Mouse (Mus musculus): ENCODE results near the gene Zbtb7a. TPM values are rescaled to one million over a fixed set of nuclear protein-coding genes. Genes with fewer than 3 reads are reported as not detected.

Gene Zbtb7a
- polyA plus RNA-seq, 1 experiment from 2014 or later, result 34.2 TPM

GRCm38 (mm10) chr10:81106113-81106721 is 28.8 kb upstream of the Zbtb7a start:
- peak; percentile 89 for ATAC-seq (replicated peaks; ENCODE audit: low FRiP score)
- peak overlapping the region; percentile 94 for H3K9ac ChIP-seq (ENCODE audit: low read depth, low read length)
- WGBS, result 0% methylated on average over 35 of the region's 35 CpGs
- H3K9me3 ChIP-seq (ENCODE audit: control insufficient read depth, low read length), result no peaks in the 10 kb centered on the region
- DNase-seq (ENCODE audit: low spot score), result peak; percentile 89
- peak overlapping the region; percentile 94 for H3K4me3 ChIP-seq (ENCODE audit: low read depth, low read length)
- peaks cover 25% of the 10 kb centered on the region for H3K4me1 ChIP-seq (replicated peaks; ENCODE audit: control insufficient read depth, insufficient read depth, low read length)
- peaks cover 28% of the 10 kb centered on the region for H3K36me3 ChIP-seq (ENCODE audit: control insufficient read depth, insufficient read depth, low read length)
- peak overlapping the region; percentile 99 for H3K27ac ChIP-seq (ENCODE audit: low read depth, low read length)
- peak overlapping the region; percentile 94 for H3K4me2 ChIP-seq
- H3K27me3 ChIP-seq (replicated peaks; ENCODE audit: control insufficient read depth, insufficient read depth, low read length), result no peaks in the 10 kb centered on the region

GRCm38 (mm10) chr10:81112946-81113345 is 22.1 kb upstream of the Zbtb7a start:
- H3K4me1 ChIP-seq (replicated peaks; ENCODE audit: control insufficient read depth, insufficient read depth, low read length), result peaks cover 8% of the 10 kb centered on the region; the same call in 1 of the 2 replicates
- no peak for ATAC-seq (replicated peaks; ENCODE audit: low FRiP score)
- 91% methylated on average over 6 of the region's 6 CpGs for WGBS
- DNase-seq (ENCODE audit: low spot score), result no peak
- no peaks in the 10 kb centered on the region for H3K27me3 ChIP-seq (replicated peaks; ENCODE audit: control insufficient read depth, insufficient read depth, low read length)
- H3K27ac ChIP-seq (ENCODE audit: low read depth, low read length), result no peak overlapping the region
- H3K36me3 ChIP-seq (ENCODE audit: control insufficient read depth, insufficient read depth, low read length), result peaks cover 70% of the 10 kb centered on the region
- no peak overlapping the region for H3K4me2 ChIP-seq
- no peak overlapping the region for H3K9ac ChIP-seq (ENCODE audit: low read depth, low read length)
- H3K9me3 ChIP-seq (ENCODE audit: control insufficient read depth, low read length), result no peaks in the 10 kb centered on the region
- no peak overlapping the region for H3K4me3 ChIP-seq (ENCODE audit: low read depth, low read length)

- Histone ChIP-seq H3K4me3 (ENCODE audit: low read depth, low read length) (no peak overlapping the region), H3K36me3 (ENCODE audit: control insufficient read depth, insufficient read depth, low read length) (peaks cover 78% of the 10 kb centered on the region), H3K27ac (ENCODE audit: low read depth, low read length) (no peak overlapping the region), H3K9me3 (ENCODE audit: control insufficient read depth, low read length) (no peaks in the 10 kb centered on the region), H3K27me3 (replicated peaks; ENCODE audit: control insufficient read depth, insufficient read depth, low read length) (no peaks in the 10 kb centered on the region), H3K4me1 (replicated peaks; ENCODE audit: control insufficient read depth, insufficient read depth, low read length) (0 out of 2 replicates have a peak, but pooled peaks cover 7% of the 10 kb centered on the region), H3K9ac (ENCODE audit: low read depth, low read length) (no peak overlapping the region), H3K4me2 (no peak overlapping the region)
- DNase-seq (ENCODE audit: low spot score) (no peak), ATAC-seq (replicated peaks; ENCODE audit: low FRiP score) (no peak)
- 91% methylated on average over 10 of the region's 10 CpGs for WGBS
Measured at GRCm38 (mm10) chr10:81119625-81120024, 15.4 kb upstream of the Zbtb7a start.

DNA sequence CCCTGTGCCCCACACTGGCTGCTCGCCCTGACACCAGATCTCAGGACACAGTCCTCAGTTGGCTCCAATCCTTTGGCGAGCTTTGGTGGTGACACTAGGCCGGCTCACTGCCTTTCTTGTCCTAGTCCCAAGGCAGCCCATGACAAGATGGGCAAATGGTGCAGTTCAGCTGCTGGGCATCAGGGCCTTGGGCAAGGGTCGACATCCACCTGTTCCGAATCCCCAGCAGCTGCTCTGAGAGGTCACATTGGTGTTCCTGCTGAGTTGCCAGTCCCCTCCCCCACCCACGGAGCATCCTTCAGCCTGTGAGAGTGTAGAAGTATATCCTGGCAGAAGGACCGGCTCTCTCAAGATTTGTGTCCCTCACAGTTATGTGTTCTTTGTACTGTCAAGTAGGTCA is 14.4 kb upstream of the Zbtb7a start:
- Histone ChIP-seq H3K36me3 (ENCODE audit: control insufficient read depth, insufficient read depth, low read length) (peaks cover 70% of the 10 kb centered on the region), H3K4me2 (no peak overlapping the region), H3K4me1 (replicated peaks; ENCODE audit: control insufficient read depth, insufficient read depth, low read length) (0 out of 2 replicates have a peak, but pooled peaks cover 7% of the 10 kb centered on the region), H3K9me3 (ENCODE audit: control insufficient read depth, low read length) (no peaks in the 10 kb centered on the region), H3K9ac (ENCODE audit: low read depth, low read length) (no peak overlapping the region), H3K4me3 (ENCODE audit: low read depth, low read length) (no peak overlapping the region), H3K27ac (ENCODE audit: low read depth, low read length) (no peak overlapping the region), H3K27me3 (replicated peaks; ENCODE audit: control insufficient read depth, insufficient read depth, low read length) (no peaks in the 10 kb centered on the region)
- ATAC-seq (replicated peaks; ENCODE audit: low FRiP score), result no peak
- WGBS, result 86% methylated on average over 7 of the region's 7 CpGs
- no peak for DNase-seq (ENCODE audit: low spot score)

GRCm38 (mm10) chr10:81122889-81123288 is 12.1 kb upstream of the Zbtb7a start:
- 0 out of 2 replicates have a peak, but pooled peaks have one; percentile 34 for ATAC-seq (replicated peaks; ENCODE audit: low FRiP score)
- no peaks in the 10 kb centered on the region for H3K27me3 ChIP-seq (replicated peaks; ENCODE audit: control insufficient read depth, insufficient read depth, low read length)
- no peak for DNase-seq (ENCODE audit: low spot score)
- no peak overlapping the region for H3K27ac ChIP-seq (ENCODE audit: low read depth, low read length)
- H3K36me3 ChIP-seq (ENCODE audit: control insufficient read depth, insufficient read depth, low read length), result peaks cover 59% of the 10 kb centered on the region
- 71% methylated on average over 2 of the region's 2 CpGs for WGBS
- H3K4me2 ChIP-seq, result no peak overlapping the region
- no peaks in the 10 kb centered on the region for H3K9me3 ChIP-seq (ENCODE audit: control insufficient read depth, low read length)
- no peak overlapping the region for H3K9ac ChIP-seq (ENCODE audit: low read depth, low read length)
- H3K4me1 ChIP-seq (replicated peaks; ENCODE audit: control insufficient read depth, insufficient read depth, low read length), result peaks cover 12% of the 10 kb centered on the region; the same call in 1 of the 2 replicates
- H3K4me3 ChIP-seq (ENCODE audit: low read depth, low read length), result no peak overlapping the region

GRCm38 (mm10) chr10:81123500-81123899 is 11.5 kb upstream of the Zbtb7a start:
- no peak for DNase-seq (ENCODE audit: low spot score)
- peaks cover 56% of the 10 kb centered on the region for H3K36me3 ChIP-seq (ENCODE audit: control insufficient read depth, insufficient read depth, low read length)
- WGBS, result 82% methylated on average over 11 of the region's 11 CpGs
- H3K4me2 ChIP-seq, result no peak overlapping the region
- no peak overlapping the region for H3K27ac ChIP-seq (ENCODE audit: low read depth, low read length)
- H3K27me3 ChIP-seq (replicated peaks; ENCODE audit: control insufficient read depth, insufficient read depth, low read length), result no peaks in the 10 kb centered on the region
- no peaks in the 10 kb centered on the region for H3K9me3 ChIP-seq (ENCODE audit: control insufficient read depth, low read length)
- ATAC-seq (replicated peaks; ENCODE audit: low FRiP score), result no peak
- H3K9ac ChIP-seq (ENCODE audit: low read depth, low read length), result no peak overlapping the region
- H3K4me3 ChIP-seq (ENCODE audit: low read depth, low read length), result no peak overlapping the region
- peaks cover 14% of the 10 kb centered on the region for H3K4me1 ChIP-seq (replicated peaks; ENCODE audit: control insufficient read depth, insufficient read depth, low read length)

- Histone ChIP-seq H3K27ac (ENCODE audit: low read depth, low read length) (peak overlapping the region; percentile 100), H3K4me1 (replicated peaks; ENCODE audit: control insufficient read depth, insufficient read depth, low read length) (peaks cover 34% of the 10 kb centered on the region)
Measured at GRCm38 (mm10) chr10:81134181-81134587, 836 bp upstream of the Zbtb7a start.

DNA sequence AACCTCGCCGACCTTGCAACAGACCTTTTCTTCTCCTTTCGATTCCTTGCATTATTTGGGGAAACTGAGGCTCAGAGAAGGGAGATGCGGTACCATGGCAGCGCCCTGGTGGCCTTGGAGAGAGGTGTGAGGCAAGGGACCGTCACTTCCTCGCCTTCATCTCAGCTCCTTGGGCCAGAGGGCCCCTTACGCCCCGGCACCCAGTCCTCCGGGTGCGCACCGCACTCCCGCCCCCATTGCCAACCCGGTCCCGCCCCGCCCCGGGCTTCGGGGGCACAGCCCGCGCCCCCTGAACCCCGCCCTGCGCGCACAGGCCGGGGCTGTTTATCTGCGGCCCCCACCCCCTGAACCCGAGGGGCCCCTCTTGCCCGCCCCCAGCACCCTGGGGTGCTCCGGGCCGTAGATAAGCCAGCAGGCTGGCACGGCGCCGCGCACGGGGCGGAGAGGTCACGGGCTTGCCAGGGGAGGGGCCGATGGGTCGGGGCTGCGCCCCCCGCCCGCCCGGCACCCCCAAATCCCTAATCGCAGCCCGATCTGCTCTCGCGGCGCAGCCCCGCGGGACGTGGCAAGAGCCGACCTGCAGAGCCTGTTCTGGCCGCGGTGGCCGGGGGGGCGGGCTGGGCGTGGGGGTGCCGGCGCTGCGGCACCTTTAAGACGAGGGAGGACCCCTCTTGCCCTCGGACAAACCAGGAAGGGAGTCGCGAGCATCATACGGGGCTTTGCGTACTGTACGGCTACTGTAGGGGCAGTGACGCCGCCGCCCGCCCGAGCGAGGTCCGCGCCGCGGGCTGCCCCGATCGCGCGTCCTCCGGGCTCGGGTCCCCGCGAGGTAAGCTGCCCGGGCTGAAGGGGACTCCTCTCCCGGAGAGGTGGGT is 1.0 kb downstream of the Zbtb7a start:
- Histone ChIP-seq H3K4me3 (ENCODE audit: low read depth, low read length) (peak overlapping the region; percentile 97), H3K9me3 (ENCODE audit: control insufficient read depth, low read length) (no peaks in the 10 kb centered on the region), H3K27me3 (replicated peaks; ENCODE audit: control insufficient read depth, insufficient read depth, low read length) (peaks cover 5% of the 10 kb centered on the region), H3K36me3 (ENCODE audit: control insufficient read depth, insufficient read depth, low read length) (no peaks in the 10 kb centered on the region), H3K27ac (ENCODE audit: low read depth, low read length) (peak overlapping the region; percentile 100), H3K4me1 (replicated peaks; ENCODE audit: control insufficient read depth, insufficient read depth, low read length) (peaks cover 46% of the 10 kb centered on the region), H3K4me2 (peak overlapping the region; percentile 97), H3K9ac (ENCODE audit: low read depth, low read length) (peak overlapping the region; percentile 99)
- ATAC-seq (replicated peaks; ENCODE audit: low FRiP score) (peak; percentile 75), DNase-seq (ENCODE audit: low spot score) (peak; percentile 78)
- under 1% methylated on average over 58 of the region's 86 CpGs for WGBS

More at GRCm38 (mm10) chr10:81134181-81134587, 836 bp upstream of the Zbtb7a start:
- ATAC-seq (replicated peaks; ENCODE audit: low FRiP score), result no peak; the same call in 1 of the 2 replicates
- Histone ChIP-seq H3K9me3 (ENCODE audit: control insufficient read depth, low read length) (no peaks in the 10 kb centered on the region), H3K27me3 (replicated peaks; ENCODE audit: control insufficient read depth, insufficient read depth, low read length) (peaks cover 5% of the 10 kb centered on the region), H3K9ac (ENCODE audit: low read depth, low read length) (peak overlapping the region; percentile 99), H3K4me2 (peak overlapping the region; percentile 97), H3K4me3 (ENCODE audit: low read depth, low read length) (peak overlapping the region; percentile 97), H3K36me3 (ENCODE audit: control insufficient read depth, insufficient read depth, low read length) (no peaks in the 10 kb centered on the region)
- peak; percentile 75 for DNase-seq (ENCODE audit: low spot score)
- WGBS, result 2% methylated on average over 16 of the region's 16 CpGs

All from liver, embryonic 11.5 days (tissue).